Mouse (Mus musculus): ENCODE data around the gene S100a5. TPM values are rescaled to one million over a fixed set of nuclear protein-coding genes. Genes with fewer than 3 reads are reported as not detected.

S100a5 gene
- not detected for polyA plus RNA-seq (2017; shearing (Covaris generic))

GRCm38 (mm10) chr3:90608223-90608622 lies at the start of gene S100a5:
TSS of gene S100a5 (plus strand) at chr3:90608523.

GRCm38 (mm10) chr3:90560008-90560628 lies 48.2 kb upstream of the S100a5 start, which contains the start of gene S100a3:
TSS of gene S100a3 (plus strand) at chr3:90560578.

GRCm38 (mm10) chr3:90589947-90590346 lies 18.4 kb upstream of the S100a5 start, which contains the start of gene S100a2:
TSS of gene S100a2 (plus strand) at chr3:90590247.

GRCm38 (mm10) chr3:90601486-90602110 lies 6.7 kb upstream of the S100a5 start, which contains the start of gene Gm42674:
TSS of gene Gm42674 (plus strand) at chr3:90601904.

GRCm38 (mm10) chr3:90603623-90604022 lies 4.7 kb upstream of the S100a5 start, which contains the start of gene S100a4:
TSS of gene S100a4 (plus strand) at chr3:90603771.

GRCm38 (mm10) chr3:90612728-90613291 lies 4.5 kb downstream of the S100a5 start, which contains the start of gene S100a6:
TSS of gene S100a6 (plus strand) at chr3:90612882.

GRCm38 (mm10) chr3:90653717-90654116 lies 45.4 kb downstream of the S100a5 start, which contains the start of gene S100a7a:
TSS of gene S100a7a (plus strand) at chr3:90654017.

Other genes starting within 250 kb of the S100a5 start
- gene Slc27a3, start 218.6 kb upstream of the S100a5 start, polyA plus RNA-seq (2017; shearing (Covaris generic)): 0.27 TPM
- 47.0 TPM for gene Ints3, start 174.9 kb upstream of the S100a5 start, polyA plus RNA-seq (2017; shearing (Covaris generic))
- gene Npr1, start 142.7 kb upstream of the S100a5 start, polyA plus RNA-seq (2017; shearing (Covaris generic)): not detected
- gene Ilf2, start 132.4 kb upstream of the S100a5 start, polyA plus RNA-seq (2017; shearing (Covaris generic)): 104 TPM
- 93.0 TPM for gene Snapin, start 117.5 kb upstream of the S100a5 start, polyA plus RNA-seq (2017; shearing (Covaris generic))
- 212 TPM for gene Chtop, start 99.0 kb upstream of the S100a5 start, polyA plus RNA-seq (2017; shearing (Covaris generic))
- 4.4 TPM for gene S100a1, start 94.1 kb upstream of the S100a5 start, polyA plus RNA-seq (2017; shearing (Covaris generic))
- 181 TPM for gene S100a13, start 94.1 kb upstream of the S100a5 start, polyA plus RNA-seq (2017; shearing (Covaris generic))
- 0.40 TPM for gene S100a14, start 81.7 kb upstream of the S100a5 start, polyA plus RNA-seq (2017; shearing (Covaris generic))
- 0.32 TPM for gene S100a16, start 71.3 kb upstream of the S100a5 start, polyA plus RNA-seq (2017; shearing (Covaris generic))
- 1.6 TPM for gene S100a3, start 47.9 kb upstream of the S100a5 start, polyA plus RNA-seq (2017; shearing (Covaris generic))
- 1.7 TPM for gene S100a2, start 18.3 kb upstream of the S100a5 start, polyA plus RNA-seq (2017; shearing (Covaris generic))
- gene Gm42674, start 6.6 kb upstream of the S100a5 start, polyA plus RNA-seq (2017; shearing (Covaris generic)): not detected
- gene S100a4, start 4.8 kb upstream of the S100a5 start, polyA plus RNA-seq (2017; shearing (Covaris generic)): 415 TPM
- gene S100a6, start 4.4 kb downstream of the S100a5 start, polyA plus RNA-seq (2017; shearing (Covaris generic)): 481 TPM
- 0.28 TPM for gene S100a7a, start 45.5 kb downstream of the S100a5 start, polyA plus RNA-seq (2017; shearing (Covaris generic))
- not detected for gene S100a8, start 60.5 kb downstream of the S100a5 start, polyA plus RNA-seq (2017; shearing (Covaris generic))
- 0.57 TPM for gene S100a9, start 87.2 kb downstream of the S100a5 start, polyA plus RNA-seq (2017; shearing (Covaris generic))
- gene Pglyrp4, start 118.4 kb downstream of the S100a5 start, polyA plus RNA-seq (2017; shearing (Covaris generic)): not detected
- gene Gm5849, start 169.4 kb downstream of the S100a5 start, polyA plus RNA-seq (2017; shearing (Covaris generic)): not detected